Mouse (Mus musculus): Measurements from ENCODE around the gene Crhr2.

- TF ChIP-seq CTCF (IDR thresholded peaks at IDR 0.05; ENCODE audit: control insufficient read depth, insufficient read depth, insufficient replicate concordance, low read depth, low read length) (no peak), POLR2A (IDR thresholded peaks at IDR 0.05; ENCODE audit: control insufficient read depth, low read depth, low read length) (no peak)
These were observed 70.6 kb downstream of the Crhr2 start for GRCm38 (mm10) chr6:55062200-55062599.

All from testis, adult 2 months (tissue).